Mouse (Mus musculus) thymus, adult 2 months (tissue): ENCODE measurements around the gene Hgd.

ENCODE experiments used
- CTCF ChIP-seq: fragments of 200-500 bp; IDR thresholded peaks from 2 replicates; pipeline ENCODE4 v1.5.1; 2012; ENCODE audit warnings: mild to moderate bottlenecking, control low read depth, low read length, moderate library complexity, borderline replicate concordance; ENCODE audit not compliant: control insufficient read depth, poor library complexity, insufficient read depth; ENCODE audit errors: extremely low read depth
- POLR2A ChIP-seq: fragments of 200-500 bp; IDR thresholded peaks from 2 replicates; pipeline ENCODE4 v1.6.1; 2012; ENCODE audit warnings: mild to moderate bottlenecking, low read length, control low read depth, moderate library complexity; ENCODE audit not compliant: control insufficient read depth, poor library complexity, insufficient read depth; ENCODE audit errors: extremely low read depth

DNA sequence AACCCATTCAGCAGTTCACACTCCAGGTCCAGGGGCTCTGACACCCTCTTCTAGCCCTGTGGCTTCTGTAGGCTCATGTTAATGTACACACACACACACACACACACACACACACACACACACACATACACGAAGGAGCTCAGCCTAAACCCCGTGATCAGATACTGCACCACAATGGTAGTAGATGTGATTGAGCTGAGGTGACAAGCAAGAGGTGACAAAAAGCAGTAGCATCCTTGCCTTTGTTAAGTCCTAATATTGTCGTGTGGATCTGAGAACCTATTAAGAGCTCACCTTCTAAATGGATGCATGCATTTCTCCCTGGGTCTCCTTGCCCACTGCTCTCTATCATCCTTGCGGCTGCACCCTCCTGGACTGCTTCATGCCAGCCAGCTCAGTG, 698 bp downstream of the Hgd start:
- TF ChIP-seq CTCF = no peak
- no peak for TF ChIP-seq POLR2A
